Mouse (Mus musculus): ENCODE results near the gene Ly75. TPM values are rescaled to one million over a fixed set of nuclear protein-coding genes. Genes with fewer than 3 reads are reported as not detected.

Ly75 gene
- polyA plus RNA-seq, 1 experiment, result 0.72 TPM

DNA sequence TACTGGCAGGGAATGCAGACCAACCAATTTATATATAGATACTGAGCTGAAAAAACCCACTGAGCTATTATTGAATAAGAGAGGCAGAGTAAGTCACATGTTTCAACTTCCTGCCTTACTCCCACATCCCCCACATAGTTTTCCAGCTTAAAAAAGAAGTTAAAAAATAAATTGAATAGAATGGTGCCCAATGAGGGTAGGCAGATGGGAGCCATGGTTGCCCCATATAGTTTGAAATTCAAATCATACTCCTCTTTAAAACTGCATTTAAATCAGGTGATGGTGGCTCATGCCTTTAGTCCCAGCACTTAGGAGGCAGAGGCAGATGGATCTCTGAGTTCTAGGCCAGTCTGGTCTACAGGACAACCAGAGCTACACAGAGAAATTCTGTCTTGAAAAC, 129.6 kb downstream of the Ly75 start:
- TF ChIP-seq CTCF (conservative IDR thresholded peaks at IDR 0.05; ENCODE audit: insufficient read depth, insufficient read length, low read depth, low read length), result no peak
- no peak for TF ChIP-seq POLR2A (IDR thresholded peaks at IDR 0.05; ENCODE audit: low read depth, low read length)
- H3K27ac ChIP-seq (ENCODE audit: insufficient read depth, low read depth, low read length), result no peak overlapping the region
- H3K27me3 ChIP-seq (replicated peaks; ENCODE audit: control insufficient read depth, insufficient read depth, low read length), result no peaks in the 10 kb centered on the region
- no peak overlapping the region for H3K4me3 ChIP-seq (ENCODE audit: insufficient read depth, low read depth, low read length)
- H3K4me1 ChIP-seq (ENCODE audit: control insufficient read depth, insufficient read depth, low read length), result no peaks in the 10 kb centered on the region
- peaks cover 4% of the 10 kb centered on the region for H3K36me3 ChIP-seq (ENCODE audit: control insufficient read depth, insufficient read depth, low read length)
- DNase-seq, result no peak

DNA sequence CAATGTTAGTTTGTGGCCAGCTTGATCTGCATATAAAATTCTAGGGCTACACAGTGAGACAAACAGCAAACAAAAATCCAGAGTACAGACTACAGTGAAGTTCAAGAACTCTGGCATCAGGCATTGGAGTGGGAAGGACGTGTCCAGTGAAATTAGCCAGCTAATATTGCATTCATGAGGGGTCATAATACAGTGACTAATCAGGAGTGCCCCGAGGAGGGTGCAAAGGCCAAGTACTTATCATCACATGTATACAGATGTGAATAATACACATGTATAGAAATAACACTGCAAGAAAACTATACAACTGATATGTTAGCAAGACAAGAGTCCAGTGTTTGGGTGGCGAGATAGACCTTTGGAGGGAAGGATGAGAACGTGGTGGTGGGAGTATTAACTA, 130.3 kb downstream of the Ly75 start:
- DNase-seq, result no peak
- H3K27ac ChIP-seq (ENCODE audit: insufficient read depth, low read depth, low read length), result no peak overlapping the region
- H3K4me1 ChIP-seq (ENCODE audit: control insufficient read depth, insufficient read depth, low read length), result no peaks in the 10 kb centered on the region
- 79% methylated on average over 4 of the region's 4 CpGs for WGBS
- TF ChIP-seq CTCF (conservative IDR thresholded peaks at IDR 0.05; ENCODE audit: insufficient read depth, insufficient read length, low read depth, low read length) (no peak), POLR2A (IDR thresholded peaks at IDR 0.05; ENCODE audit: low read depth, low read length) (no peak)
- no peak overlapping the region for H3K4me3 ChIP-seq (ENCODE audit: insufficient read depth, low read depth, low read length)
- H3K27me3 ChIP-seq (replicated peaks; ENCODE audit: control insufficient read depth, insufficient read depth, low read length), result no peaks in the 10 kb centered on the region
- H3K36me3 ChIP-seq (ENCODE audit: control insufficient read depth, insufficient read depth, low read length), result peaks cover 4% of the 10 kb centered on the region

Other genes starting within 250 kb of the Ly75 start
- 15.0 and 16.5 TPM in 2 replicates for gene Baz2b, start 173.5 kb downstream of the Ly75 start, polyA plus RNA-seq (2012; rRNA removed)
- 8.1 and 10.7 TPM in 2 replicates for gene March7, start 173.4 kb downstream of the Ly75 start, polyA plus RNA-seq (2012; rRNA removed)
- gene Cd302, start 98.8 kb downstream of the Ly75 start, polyA plus RNA-seq (2012; rRNA removed), result 37.3 and 47.4 TPM in 2 replicates
- gene Pla2r1, start 170.0 kb upstream of the Ly75 start, polyA plus RNA-seq (2012; rRNA removed), result 4.6 and 4.8 TPM in 2 replicates

All from kidney, adult 2 months (tissue).